Mouse (Mus musculus) forelimb bud, embryonic 11.5 days (tissue): ENCODE measurements at regions not wholly inside any gene's neighbourhood (a gene's known extent, or its start where the extent isn't known, plus 50 kb on each side); places are given as distances from the start of the nearest gene placed in this dataset.
"Not testable (repeated sequence)": the region's sequence is repeated elsewhere in the genome, so short reads cannot be mapped to it uniquely, and the experiment has no call there.

Source experiments
- DNase-seq: peaks from one replicate; pipeline ENCODE4 v3.0.0-alpha.2; 2012; ENCODE audit warnings: low read depth, low spot score

DNA sequence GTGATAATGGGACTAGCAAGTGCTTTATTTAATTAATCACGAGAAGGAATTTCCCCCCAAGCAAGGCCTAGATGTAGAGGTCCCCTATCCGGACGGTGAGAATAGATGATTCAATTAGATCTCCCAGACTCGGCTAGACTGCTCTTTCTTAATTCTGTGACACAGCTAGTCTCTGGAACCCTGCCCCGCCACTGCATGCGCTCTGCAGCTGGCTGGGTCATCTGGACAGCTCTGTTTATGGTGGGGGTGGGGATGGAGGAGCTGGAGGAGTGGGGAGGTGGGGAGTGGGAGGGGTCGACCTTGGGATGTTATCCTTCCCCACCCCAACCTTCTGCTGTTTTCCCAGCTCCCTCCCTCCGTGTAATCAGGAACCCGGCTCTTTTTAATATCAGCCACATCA lies 147.5 kb upstream of the Sfswap start:
- no peak for DNase-seq

GRCm38 (mm10) chr5:129354877-129355276 lies 146.1 kb upstream of the Sfswap start:
- no peak for DNase-seq

DNA sequence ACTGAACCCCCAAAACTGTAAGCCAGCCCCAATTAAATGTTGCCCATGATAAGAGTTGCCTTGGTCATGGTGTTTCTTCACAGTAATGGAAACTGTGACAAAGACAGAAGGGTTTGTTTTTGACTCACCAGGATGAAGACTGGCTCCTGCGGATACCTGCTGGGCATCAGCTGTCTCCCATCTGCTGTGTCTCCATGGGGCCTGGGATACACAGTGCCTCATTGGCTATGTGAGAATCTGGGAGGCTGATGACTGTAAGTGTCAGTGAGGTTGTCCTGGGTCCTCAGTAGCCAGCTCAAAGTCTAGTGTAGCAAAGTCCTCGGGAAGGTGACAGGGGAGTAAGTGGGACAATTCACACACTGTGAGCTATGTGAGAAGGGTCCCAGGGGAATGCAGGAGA lies 139.5 kb upstream of the Sfswap start:
- DNase-seq = no peak

DNA sequence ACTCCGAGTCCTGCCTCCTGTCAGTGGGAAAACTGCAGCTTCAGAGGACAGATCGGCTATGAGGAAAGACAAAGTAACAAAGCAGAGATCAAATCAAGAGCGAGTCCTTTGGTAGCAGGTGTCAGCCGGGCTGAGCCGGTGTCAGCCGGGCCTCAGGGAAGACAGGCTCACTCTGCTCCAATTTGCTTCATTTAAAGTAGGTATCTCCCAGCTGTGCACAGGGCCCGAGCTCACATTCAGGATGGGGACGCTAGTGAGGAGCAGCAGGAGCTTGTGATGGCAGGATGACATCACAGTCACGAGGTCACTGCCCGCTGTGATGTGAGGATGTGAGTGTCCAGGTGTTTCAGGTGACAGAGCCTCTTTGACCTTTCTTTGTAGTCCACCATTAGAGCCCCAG lies 137.8 kb upstream of the Sfswap start:
- DNase-seq = no peak

DNA sequence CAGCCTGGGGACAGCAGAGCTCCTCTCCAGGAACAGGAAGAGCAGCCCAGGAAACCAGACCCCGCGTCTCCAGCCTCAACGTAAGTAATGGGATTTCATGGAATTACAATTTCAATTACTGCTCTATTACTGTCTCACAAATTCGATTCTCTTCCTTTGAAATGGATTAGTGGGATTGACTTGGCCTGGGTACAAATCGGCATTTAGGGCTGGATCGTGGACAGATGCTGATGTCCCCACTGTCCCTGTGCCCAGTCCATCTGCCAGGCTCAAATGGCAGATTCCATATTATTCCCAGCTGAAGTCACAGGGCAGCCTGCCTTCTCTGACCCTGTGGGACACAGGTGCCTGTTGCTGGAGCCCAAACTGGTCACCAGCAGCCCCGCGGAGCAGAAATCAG lies 136.0 kb upstream of the Sfswap start:
- DNase-seq = no peak

DNA sequence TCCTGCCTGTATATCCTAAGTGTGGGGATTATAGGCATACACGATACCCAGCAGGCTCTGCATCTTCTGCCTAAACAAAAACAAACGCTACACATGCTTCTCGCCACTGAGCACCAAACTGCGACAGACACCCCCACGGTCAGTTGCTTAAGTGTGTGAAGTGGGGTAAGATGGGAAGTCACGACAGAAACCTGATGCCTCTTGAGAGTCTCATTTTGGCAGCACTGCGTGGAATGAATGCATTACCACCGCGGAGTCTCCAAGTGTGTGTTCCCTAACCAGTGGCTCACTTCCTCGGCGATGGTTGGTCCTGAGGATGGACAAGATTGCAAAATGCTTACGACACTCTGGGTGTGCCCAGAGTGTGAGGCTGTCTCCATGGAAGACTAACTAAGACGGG lies 133.8 kb upstream of the Sfswap start:
- no peak for DNase-seq

DNA sequence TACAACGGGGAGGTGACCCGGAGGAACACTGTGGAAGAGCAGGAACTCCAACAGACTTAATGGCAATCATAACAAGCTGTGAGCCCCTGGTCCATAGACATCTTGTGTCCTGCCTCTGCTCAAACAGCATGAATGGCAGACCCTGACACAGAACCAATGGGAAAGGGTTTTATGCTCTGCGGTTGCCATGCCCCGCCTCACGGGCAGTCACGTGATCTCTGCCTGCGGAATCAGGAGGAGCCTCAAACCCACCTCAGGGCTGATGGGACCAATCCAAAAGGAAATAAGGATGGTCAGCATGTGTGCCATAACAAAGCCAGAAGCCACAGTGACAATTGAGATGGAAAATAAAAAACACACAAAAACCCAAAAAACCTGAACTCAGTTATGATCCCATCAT lies 120.2 kb upstream of the Sfswap start:
- no peak for DNase-seq

DNA sequence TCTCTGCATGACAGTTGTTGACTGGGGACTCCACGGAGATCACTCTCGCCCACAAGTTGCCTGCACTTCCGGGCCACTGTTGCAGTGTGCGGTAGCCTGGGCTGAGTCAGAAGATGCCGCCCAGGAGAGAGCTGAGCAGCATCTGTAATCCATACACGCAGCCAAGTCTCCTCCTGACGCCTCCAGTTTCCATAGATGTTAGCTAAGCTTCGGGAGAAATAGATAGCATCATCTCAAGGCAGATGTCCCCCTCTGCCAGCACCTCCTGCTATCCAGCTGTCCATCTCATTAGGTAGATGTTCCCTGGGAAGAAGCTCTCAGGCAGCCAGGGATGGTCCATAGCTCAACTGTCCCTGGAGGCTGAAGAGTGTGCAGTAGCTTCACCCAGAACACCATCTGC lies 116.0 kb upstream of the Sfswap start:
- DNase-seq = no peak

- not testable (repeated sequence) for DNase-seq
Measured at GRCm38 (mm10) chr5:129385965-129386643, 114.9 kb upstream of the Sfswap start.

DNA sequence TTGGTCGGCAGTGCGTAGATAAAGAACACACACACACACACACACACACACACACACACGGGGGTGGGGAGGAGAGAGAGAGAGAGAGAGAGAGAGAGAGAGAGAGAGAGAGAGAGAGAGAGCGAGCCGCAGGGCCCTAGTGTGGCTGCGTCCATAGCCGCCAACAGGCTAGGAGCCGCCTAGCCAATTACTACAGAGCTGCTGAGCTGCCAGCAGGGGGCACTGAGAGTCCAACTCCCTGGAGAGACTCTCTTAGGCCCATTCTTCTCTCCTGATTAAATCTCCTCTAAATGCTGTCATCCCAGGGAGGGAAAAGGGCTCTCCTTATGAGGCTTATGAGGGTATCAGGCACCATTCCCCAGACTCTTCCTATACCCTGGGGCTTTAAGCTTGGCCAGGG lies 114.3 kb upstream of the Sfswap start:
- DNase-seq = not testable (repeated sequence)

DNA sequence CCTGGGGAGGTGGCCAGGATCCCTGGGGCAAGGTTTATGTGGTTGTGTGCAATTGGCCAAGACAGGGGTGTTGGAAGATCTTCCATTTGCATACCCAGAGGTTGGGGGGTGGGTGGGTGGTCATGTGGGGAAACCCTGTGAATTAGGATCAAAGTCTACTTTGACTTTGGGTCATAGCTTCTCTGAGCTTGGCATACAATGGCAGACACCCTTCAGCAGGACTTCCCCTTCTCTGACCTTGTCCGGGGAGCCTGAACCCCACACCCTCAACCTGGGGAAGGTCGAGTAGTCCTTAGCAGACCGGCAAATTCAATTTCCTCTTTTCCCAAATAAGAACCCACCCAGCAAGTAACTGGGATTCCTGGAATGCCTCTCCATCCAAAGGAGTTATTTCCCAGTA lies 113.7 kb upstream of the Sfswap start:
- no peak for DNase-seq

DNA sequence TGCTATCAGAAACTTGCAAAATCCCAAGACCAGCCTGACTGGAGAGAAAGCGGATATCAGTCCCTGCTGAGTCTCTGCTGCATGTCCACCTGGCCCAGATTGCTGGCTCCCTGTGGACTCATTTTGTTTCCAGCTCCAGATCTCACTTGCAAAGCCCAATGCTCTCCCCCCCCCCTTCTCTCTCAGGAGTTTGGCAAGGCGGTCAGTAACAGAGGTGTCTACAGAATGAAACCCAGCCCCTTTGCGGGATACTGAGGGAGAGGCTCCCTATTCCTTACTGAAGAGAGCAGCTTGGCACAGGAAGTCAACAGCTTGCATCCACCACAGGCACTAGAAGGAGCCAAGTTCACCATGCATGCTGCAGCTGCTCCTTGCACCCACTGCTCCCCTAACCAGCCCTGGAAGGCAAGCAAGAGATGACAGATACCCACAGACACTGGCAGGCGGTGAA lies 110.1 kb upstream of the Sfswap start:
- no peak for DNase-seq

GRCm38 (mm10) chr5:129393150-129393549 lies 107.9 kb upstream of the Sfswap start:
- no peak for DNase-seq

DNA sequence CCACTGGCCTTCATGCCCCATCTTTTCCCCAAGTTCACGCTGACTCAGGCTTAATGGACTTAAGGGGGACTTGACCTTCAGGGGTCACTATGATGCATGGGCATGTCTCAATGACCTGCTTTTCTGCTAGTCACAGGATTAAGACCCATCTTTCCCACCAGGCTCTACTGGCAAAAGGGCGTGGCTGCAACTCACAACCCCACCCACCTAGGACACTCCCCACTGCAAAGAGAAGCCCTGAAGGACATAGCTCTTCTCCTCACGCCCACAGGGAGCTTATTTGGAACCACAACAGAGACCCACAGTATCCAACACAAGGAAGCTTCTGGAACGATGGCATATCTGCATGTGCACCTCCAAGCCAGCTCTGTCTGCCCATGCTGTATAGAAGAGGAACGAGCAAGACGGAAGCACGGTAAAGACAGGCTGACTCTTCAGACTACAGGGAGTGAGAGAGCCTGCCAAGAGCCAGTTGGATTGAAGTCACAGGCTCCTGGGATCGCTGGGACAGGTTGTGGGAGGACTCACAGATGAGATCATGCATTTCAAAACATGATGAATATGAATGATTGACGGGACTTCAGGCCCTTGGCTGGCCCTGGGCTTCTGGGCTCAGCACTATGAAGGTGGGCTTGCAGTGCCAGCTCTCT lies 107.3 kb upstream of the Sfswap start:
- no peak for DNase-seq

- DNase-seq = no peak
Measured at GRCm38 (mm10) chr5:129394416-129394815, 106.6 kb upstream of the Sfswap start.

GRCm38 (mm10) chr5:129397311-129397710 lies 103.7 kb upstream of the Sfswap start:
- no peak for DNase-seq

GRCm38 (mm10) chr5:129406259-129406658 lies 94.8 kb upstream of the Sfswap start:
- DNase-seq = no peak

DNA sequence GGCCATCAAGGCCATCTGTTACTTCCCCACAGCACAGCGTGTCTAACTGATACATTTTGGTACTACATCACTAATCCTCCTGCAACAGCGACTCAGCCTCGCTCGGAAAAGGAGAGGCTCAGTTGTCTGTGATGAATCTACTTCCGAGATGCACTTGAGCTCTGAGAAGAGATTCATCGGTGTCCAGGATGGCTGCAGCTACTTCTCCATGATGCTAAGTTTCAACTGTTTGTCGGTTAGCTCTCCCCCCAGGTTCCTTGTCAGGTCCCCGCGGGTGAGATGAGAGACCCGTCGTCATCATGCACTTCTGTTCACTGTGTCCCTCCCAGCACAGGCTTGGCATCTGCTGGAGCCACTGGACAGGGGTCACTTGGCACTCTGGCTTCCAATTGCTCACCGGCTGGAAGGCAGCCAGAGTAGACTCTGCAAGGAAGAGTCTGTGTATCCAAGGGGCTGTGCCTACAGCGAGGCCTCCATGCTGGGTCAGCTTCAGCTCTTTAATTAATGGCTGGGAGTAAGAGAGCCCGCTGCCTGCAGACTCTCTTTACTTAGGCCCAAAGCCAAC lies 91.5 kb upstream of the Sfswap start:
- no peak for DNase-seq

DNA sequence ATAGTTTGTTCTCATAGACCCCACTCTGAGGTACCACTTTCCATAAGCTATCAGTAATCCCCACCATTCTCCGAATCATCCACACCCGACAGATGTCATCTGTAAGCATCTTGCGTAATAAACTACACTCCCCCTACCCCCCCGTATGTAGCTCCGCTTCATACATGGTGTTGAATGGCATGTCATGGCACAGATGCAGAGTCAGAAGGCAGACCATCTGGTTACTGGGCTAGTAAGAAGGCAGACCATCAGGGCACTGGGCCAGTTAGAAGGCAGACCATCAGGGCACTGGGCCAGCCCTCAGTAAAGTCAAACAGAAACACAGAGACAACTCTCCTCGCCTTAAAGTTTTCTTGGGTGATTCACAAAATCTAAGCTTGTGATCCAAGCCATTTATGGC lies 88.9 kb upstream of the Sfswap start:
- DNase-seq = no peak

DNA sequence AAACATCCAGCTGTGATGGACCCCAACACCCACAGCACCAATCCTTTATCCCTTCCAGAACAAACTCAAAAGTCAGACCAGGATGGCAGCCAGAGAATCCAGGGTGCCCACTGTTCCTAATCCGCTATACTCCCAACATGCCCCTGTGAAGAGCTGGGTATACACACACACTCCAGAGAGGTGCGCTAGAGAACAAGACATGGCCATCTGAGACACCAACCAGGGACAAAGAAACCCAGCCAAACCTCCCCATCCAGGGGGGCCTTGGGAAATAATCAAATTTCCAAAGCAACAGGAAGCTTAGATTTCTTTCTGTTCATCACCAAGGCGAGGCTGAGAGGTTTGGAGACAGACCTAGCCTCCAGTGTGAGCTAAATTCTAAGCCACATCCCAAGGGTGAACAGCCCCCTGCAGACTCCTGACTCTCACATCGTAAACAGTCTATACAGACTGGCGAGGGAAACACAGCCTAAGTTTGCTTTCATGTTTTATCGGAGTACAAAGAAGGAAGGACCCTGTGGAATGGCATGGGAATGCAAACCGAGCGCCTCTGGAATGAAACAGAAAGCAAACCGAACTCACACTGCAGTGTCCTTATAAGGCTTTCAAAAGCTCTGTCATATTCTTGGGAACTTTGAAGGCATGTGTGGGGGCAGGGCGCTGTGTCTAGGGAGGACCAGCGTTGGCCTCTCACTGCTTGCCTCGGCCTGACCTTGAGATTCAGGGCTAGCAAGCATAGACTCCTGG lies 85.9 kb upstream of the Sfswap start:
- peak; percentile 37 for DNase-seq

GRCm38 (mm10) chr5:129416425-129416824 lies 84.6 kb upstream of the Sfswap start:
- no peak for DNase-seq

- DNase-seq = no peak
Measured at GRCm38 (mm10) chr5:129417516-129417915, 83.5 kb upstream of the Sfswap start.
